Mouse (Mus musculus): Measurements from ENCODE around the gene Rgs1. TPM values are rescaled to one million over a fixed set of nuclear protein-coding genes. Genes with fewer than 3 reads are reported as not detected.

Gene Rgs1
- polyA plus RNA-seq (2014; fragmentation: Nextera tagmentation; extraction: Ambion mirVana) = 0.57 TPM in 1 of 2 replicates, not detected in the other

GRCm38 (mm10) chr1:144248923-144249322, at the start of gene Rgs1:
Gene Rgs1 (minus strand): TSS chr1:144249242.
- Histone ChIP-seq H3K4me2 (ENCODE audit: low read depth, low read length) (no peak within 1 kb of the TSS), H3K4me1 (ENCODE audit: control insufficient read depth, insufficient read depth, low read length) (no peaks in the 10 kb centered on the region), H3K27ac (replicated peaks; ENCODE audit: low read depth, low read length) (no peak within 1 kb of the TSS), H3K36me3 (replicated peaks; ENCODE audit: control insufficient read depth, insufficient read depth, low read depth, low read length) (no peaks in the 10 kb centered on the region), H3K4me3 (ENCODE audit: low read depth, low read length) (no peak within 1 kb of the TSS), H3K9ac (replicated peaks; ENCODE audit: low read length) (no peak within 1 kb of the TSS), H3K9me3 (replicated peaks; ENCODE audit: control insufficient read depth, low read length) (no peaks in the 10 kb centered on the region), H3K27me3 (ENCODE audit: control insufficient read depth, insufficient read depth, low read length) (no peaks in the 10 kb centered on the region)
- no peak for ATAC-seq (replicated peaks; ENCODE audit: insufficient number of reproducible peaks, low FRiP score, low TSS enrichment, low read depth)
- no peak for DNase-seq (ENCODE audit: low spot score)
- 89% methylated on average over 9 of the region's 9 CpGs for WGBS

GRCm38 (mm10) chr1:144283020-144284014, 34.3 kb upstream of the Rgs1 start:
- Histone ChIP-seq H3K4me3 (ENCODE audit: low read depth, low read length) (no peak overlapping the region), H3K4me1 (ENCODE audit: control insufficient read depth, insufficient read depth, low read length) (no peaks in the 10 kb centered on the region), H3K9ac (replicated peaks; ENCODE audit: low read length) (no peak overlapping the region), H3K4me2 (ENCODE audit: low read depth, low read length) (no peak overlapping the region), H3K9me3 (replicated peaks; ENCODE audit: control insufficient read depth, low read length) (no peaks in the 10 kb centered on the region), H3K36me3 (replicated peaks; ENCODE audit: control insufficient read depth, insufficient read depth, low read depth, low read length) (no peaks in the 10 kb centered on the region), H3K27ac (replicated peaks; ENCODE audit: low read depth, low read length) (no peak overlapping the region), H3K27me3 (ENCODE audit: control insufficient read depth, insufficient read depth, low read length) (no peaks in the 10 kb centered on the region)
- DNase-seq (ENCODE audit: low spot score) = no peak
- 83% methylated on average over 3 of the region's 3 CpGs for WGBS
- no peak for ATAC-seq (replicated peaks; ENCODE audit: insufficient number of reproducible peaks, low FRiP score, low TSS enrichment, low read depth)

GRCm38 (mm10) chr1:144280056-144280455, 31.0 kb upstream of the Rgs1 start:
- H3K9me3 ChIP-seq (replicated peaks; ENCODE audit: control insufficient read depth, low read length) = no peaks in the 10 kb centered on the region
- no peak overlapping the region for H3K4me3 ChIP-seq (ENCODE audit: low read depth, low read length)
- H3K27me3 ChIP-seq (ENCODE audit: control insufficient read depth, insufficient read depth, low read length) = no peaks in the 10 kb centered on the region
- H3K9ac ChIP-seq (replicated peaks; ENCODE audit: low read length) = no peak overlapping the region
- H3K36me3 ChIP-seq (replicated peaks; ENCODE audit: control insufficient read depth, insufficient read depth, low read depth, low read length) = no peaks in the 10 kb centered on the region
- no peak overlapping the region for H3K27ac ChIP-seq (replicated peaks; ENCODE audit: low read depth, low read length)
- WGBS = 78% methylated on average over 4 of the region's 4 CpGs
- ATAC-seq (replicated peaks; ENCODE audit: insufficient number of reproducible peaks, low FRiP score, low TSS enrichment, low read depth) (no peak), DNase-seq (ENCODE audit: low spot score) (no peak)
- no peak overlapping the region for H3K4me2 ChIP-seq (ENCODE audit: low read depth, low read length)
- no peaks in the 10 kb centered on the region for H3K4me1 ChIP-seq (ENCODE audit: control insufficient read depth, insufficient read depth, low read length)

- no peak for ATAC-seq (replicated peaks; ENCODE audit: insufficient number of reproducible peaks, low FRiP score, low TSS enrichment, low read depth)
- Histone ChIP-seq H3K4me3 (ENCODE audit: low read depth, low read length) (no peak overlapping the region), H3K27ac (replicated peaks; ENCODE audit: low read depth, low read length) (no peak overlapping the region), H3K9me3 (replicated peaks; ENCODE audit: control insufficient read depth, low read length) (no peaks in the 10 kb centered on the region), H3K9ac (replicated peaks; ENCODE audit: low read length) (no peak overlapping the region), H3K36me3 (replicated peaks; ENCODE audit: control insufficient read depth, insufficient read depth, low read depth, low read length) (no peaks in the 10 kb centered on the region), H3K4me2 (ENCODE audit: low read depth, low read length) (no peak overlapping the region), H3K27me3 (ENCODE audit: control insufficient read depth, insufficient read depth, low read length) (no peaks in the 10 kb centered on the region), H3K4me1 (ENCODE audit: control insufficient read depth, insufficient read depth, low read length) (no peaks in the 10 kb centered on the region)
- DNase-seq (ENCODE audit: low spot score) = no peak
- 79% methylated on average over 2 of the region's 2 CpGs for WGBS
Observed at GRCm38 (mm10) chr1:144272991-144273390, 23.9 kb upstream of the Rgs1 start.

- DNase-seq (ENCODE audit: low spot score) (no peak), ATAC-seq (replicated peaks; ENCODE audit: insufficient number of reproducible peaks, low FRiP score, low TSS enrichment, low read depth) (no peak)
- Histone ChIP-seq H3K4me2 (ENCODE audit: low read depth, low read length) (no peak overlapping the region), H3K27me3 (ENCODE audit: control insufficient read depth, insufficient read depth, low read length) (no peaks in the 10 kb centered on the region), H3K9me3 (replicated peaks; ENCODE audit: control insufficient read depth, low read length) (no peaks in the 10 kb centered on the region), H3K36me3 (replicated peaks; ENCODE audit: control insufficient read depth, insufficient read depth, low read depth, low read length) (no peaks in the 10 kb centered on the region), H3K27ac (replicated peaks; ENCODE audit: low read depth, low read length) (no peak overlapping the region), H3K4me1 (ENCODE audit: control insufficient read depth, insufficient read depth, low read length) (no peaks in the 10 kb centered on the region), H3K9ac (replicated peaks; ENCODE audit: low read length) (no peak overlapping the region), H3K4me3 (ENCODE audit: low read depth, low read length) (no peak overlapping the region)
- WGBS = 82% methylated on average over 2 of the region's 2 CpGs
Observed at GRCm38 (mm10) chr1:144269112-144269511, 20.1 kb upstream of the Rgs1 start.

GRCm38 (mm10) chr1:144267471-144268470, 18.7 kb upstream of the Rgs1 start:
- no peaks in the 10 kb centered on the region for H3K27me3 ChIP-seq (ENCODE audit: control insufficient read depth, insufficient read depth, low read length)
- no peaks in the 10 kb centered on the region for H3K9me3 ChIP-seq (replicated peaks; ENCODE audit: control insufficient read depth, low read length)
- no peak for DNase-seq (ENCODE audit: low spot score)
- WGBS = 81% methylated on average over 3 of the region's 3 CpGs
- H3K4me3 ChIP-seq (ENCODE audit: low read depth, low read length) = no peak overlapping the region
- no peak overlapping the region for H3K4me2 ChIP-seq (ENCODE audit: low read depth, low read length)
- H3K36me3 ChIP-seq (replicated peaks; ENCODE audit: control insufficient read depth, insufficient read depth, low read depth, low read length) = no peaks in the 10 kb centered on the region
- no peak overlapping the region for H3K27ac ChIP-seq (replicated peaks; ENCODE audit: low read depth, low read length)
- H3K4me1 ChIP-seq (ENCODE audit: control insufficient read depth, insufficient read depth, low read length) = no peaks in the 10 kb centered on the region
- no peak overlapping the region for H3K9ac ChIP-seq (replicated peaks; ENCODE audit: low read length)
- ATAC-seq (replicated peaks; ENCODE audit: insufficient number of reproducible peaks, low FRiP score, low TSS enrichment, low read depth) = no peak

GRCm38 (mm10) chr1:144264000-144264399, 15.0 kb upstream of the Rgs1 start:
- H3K27me3 ChIP-seq (ENCODE audit: control insufficient read depth, insufficient read depth, low read length) = no peaks in the 10 kb centered on the region
- no peak overlapping the region for H3K4me2 ChIP-seq (ENCODE audit: low read depth, low read length)
- no peaks in the 10 kb centered on the region for H3K36me3 ChIP-seq (replicated peaks; ENCODE audit: control insufficient read depth, insufficient read depth, low read depth, low read length)
- 80% methylated on average over 3 of the region's 3 CpGs for WGBS
- no peak for ATAC-seq (replicated peaks; ENCODE audit: insufficient number of reproducible peaks, low FRiP score, low TSS enrichment, low read depth)
- H3K4me1 ChIP-seq (ENCODE audit: control insufficient read depth, insufficient read depth, low read length) = no peaks in the 10 kb centered on the region
- no peak overlapping the region for H3K4me3 ChIP-seq (ENCODE audit: low read depth, low read length)
- H3K27ac ChIP-seq (replicated peaks; ENCODE audit: low read depth, low read length) = no peak overlapping the region
- no peak overlapping the region for H3K9ac ChIP-seq (replicated peaks; ENCODE audit: low read length)
- DNase-seq (ENCODE audit: low spot score) = no peak
- no peaks in the 10 kb centered on the region for H3K9me3 ChIP-seq (replicated peaks; ENCODE audit: control insufficient read depth, low read length)
